Mouse (Mus musculus): ENCODE measurements at regions not wholly inside any gene's neighbourhood (a gene's known extent, or its start where the extent isn't known, plus 50 kb on each side); places are given as distances from the start of the nearest gene placed in this dataset.

DNA sequence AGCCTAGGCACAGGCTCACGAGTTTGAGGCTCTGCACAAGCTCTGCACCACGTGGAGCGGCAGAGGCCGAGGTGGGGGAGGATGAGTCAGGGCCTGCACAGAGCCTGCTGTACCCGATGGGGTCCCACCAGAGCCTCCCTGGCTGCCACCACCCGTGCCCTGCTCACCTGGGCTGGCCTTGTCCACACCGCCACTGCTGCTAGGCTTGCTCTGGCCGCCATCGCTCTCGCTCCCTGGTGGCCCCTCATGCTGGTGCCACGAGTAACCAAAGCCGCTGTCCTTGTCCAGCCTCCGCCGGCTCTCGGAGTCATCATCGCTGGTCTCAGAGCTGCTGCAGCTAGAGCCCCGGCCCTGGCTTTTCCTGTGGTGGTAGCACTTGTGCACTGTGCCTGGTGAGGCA, 386.8 kb downstream of the Gm8797 start:
- DNase-seq: no peak

DNA sequence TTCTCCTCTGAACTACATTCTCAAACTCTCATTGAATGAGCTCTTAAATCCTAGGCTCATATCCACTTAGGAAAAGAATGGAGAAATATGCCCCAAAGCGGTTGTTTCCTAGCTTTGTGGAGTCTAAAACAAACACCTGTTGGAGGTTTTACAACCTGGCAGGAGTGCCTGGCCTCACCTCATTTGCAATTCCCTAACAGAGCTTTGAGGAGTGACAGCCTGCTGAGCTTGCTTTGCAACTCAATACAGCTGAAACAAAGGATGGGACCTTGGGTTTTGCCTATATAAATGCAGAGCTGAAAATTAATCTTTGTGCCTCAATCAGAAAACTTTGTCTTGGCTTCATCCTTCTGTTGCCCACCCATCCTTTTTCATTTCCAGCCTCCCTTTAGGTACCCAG, 423.2 kb downstream of the Gm8797 start:
- DNase-seq: no peak

DNA sequence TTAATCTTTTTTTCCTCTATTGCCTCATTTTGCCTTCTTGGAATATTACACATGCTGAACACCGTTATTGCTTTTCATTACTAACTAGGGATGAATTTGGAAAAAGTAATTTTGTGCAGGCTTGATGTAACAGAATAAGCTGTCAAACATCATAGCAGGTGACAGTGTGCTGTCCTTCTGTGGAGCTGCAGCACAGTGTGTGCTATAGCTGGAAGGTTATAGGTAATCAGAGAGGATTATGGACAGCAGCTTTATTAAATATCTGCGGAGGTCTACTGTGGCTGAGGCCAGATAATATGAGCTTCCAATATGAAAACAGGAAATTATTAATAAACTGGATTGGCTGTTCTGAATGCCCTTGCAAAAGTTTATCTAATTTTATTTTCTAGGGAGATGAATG, 431.9 kb downstream of the Gm8797 start:
- no peak for DNase-seq

DNA sequence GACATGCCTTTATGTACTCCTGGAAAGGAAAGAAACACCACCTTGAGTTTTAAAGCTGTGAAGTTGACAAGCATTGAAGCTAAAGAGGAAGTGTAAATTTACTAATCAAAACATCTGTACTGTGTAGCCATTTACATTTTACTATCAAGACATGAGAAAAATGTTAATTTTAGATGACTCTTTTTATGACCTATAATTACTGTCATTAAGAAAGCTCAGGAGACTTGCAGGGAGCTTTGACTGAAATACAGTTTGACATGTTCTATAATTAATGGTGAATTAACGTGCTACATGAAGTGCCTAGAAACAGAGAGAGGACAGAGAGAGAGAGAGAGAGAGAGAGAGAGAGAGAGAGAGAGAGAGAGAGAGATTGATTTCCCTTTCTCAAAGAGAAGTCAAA, 432.8 kb downstream of the Gm8797 start:
- no peak for DNase-seq

DNA sequence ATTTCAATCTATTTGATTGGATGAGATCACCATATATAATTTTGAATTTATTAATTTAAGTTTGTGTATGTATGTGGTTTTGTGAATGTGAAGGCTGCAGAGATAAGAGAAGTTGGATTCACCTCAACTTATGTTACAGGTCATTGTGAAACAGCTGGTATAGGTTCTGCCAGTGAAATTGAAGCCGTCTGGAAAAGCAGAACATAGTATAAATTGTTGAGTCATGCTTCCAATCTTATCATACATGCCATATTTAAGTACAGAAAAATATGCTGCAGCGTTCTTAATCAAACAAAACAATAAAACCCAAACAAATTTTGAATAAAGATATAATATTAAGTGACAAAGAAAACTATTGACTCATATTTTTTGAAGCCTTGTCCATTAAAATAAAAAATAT, 415.6 kb downstream of the 1700008P02Rik start:
- no peak for DNase-seq

DNA sequence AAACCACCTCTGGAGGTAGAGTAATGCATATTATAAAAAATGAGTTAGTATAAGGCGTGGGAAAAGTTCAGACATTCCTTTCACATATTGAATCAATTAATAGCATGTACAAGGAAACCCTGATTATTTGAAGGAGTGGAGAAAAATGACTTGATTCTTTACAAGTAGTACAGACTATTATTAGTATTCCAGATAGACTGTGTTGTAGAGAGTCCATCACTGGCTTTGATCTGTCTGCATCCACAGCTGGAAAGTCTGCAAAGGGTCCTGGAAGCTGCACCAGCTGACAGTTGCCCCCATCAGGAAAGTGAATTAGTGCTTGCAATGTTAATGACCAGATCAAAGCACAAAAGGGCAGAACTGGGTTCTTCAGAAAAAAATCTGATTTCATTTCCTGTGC, 391.6 kb downstream of the 1700008P02Rik start:
- DNase-seq: no peak

All from kidney, postnatal 4 days (tissue).